Mouse (Mus musculus) stomach, postnatal 0 days (tissue): ENCODE measurements around the gene Grcc10. TPM values are rescaled to one million over a fixed set of nuclear protein-coding genes. Genes with fewer than 3 reads are reported as not detected.

ENCODE experiments used
- ATAC-seq: fragments of 200-750 bp; cut with Nextera tagmentation; 2 replicates; pipeline ENCODE4 v1.8.0; 2017; ENCODE audit not compliant: low FRiP score, low TSS enrichment
- DNase-seq: peaks from one replicate; pipeline ENCODE4 v3.0.0-alpha.2; 2016; ENCODE audit warnings: low spot score
- H3K27ac ChIP-seq: fragments of 300-500 bp; sonication (generic); replicated peaks from 2 replicates; pipeline ENCODE4 v1.5.1; 2014; ENCODE audit warnings: mild to moderate bottlenecking, control low read depth
- H3K27me3 ChIP-seq: fragments of 300-500 bp; sonication (generic); 2 replicates; pipeline ENCODE4 v1.6.1; 2014; ENCODE audit warnings: low read length; ENCODE audit not compliant: control insufficient read depth, insufficient read depth
- H3K36me3 ChIP-seq: fragments of 300-500 bp; sonication (generic); 2 replicates; pipeline ENCODE4 v1.6.1; 2014; ENCODE audit warnings: low read length, mixed read lengths; ENCODE audit not compliant: control insufficient read depth, insufficient read depth
- H3K4me1 ChIP-seq: fragments of 300-500 bp; sonication (generic); replicated peaks from 2 replicates; pipeline ENCODE4 v1.6.1; 2014; ENCODE audit warnings: antibody characterized with exemption; ENCODE audit not compliant: control insufficient read depth, insufficient read depth
- H3K4me2 ChIP-seq: fragments of 300-500 bp; sonication (generic); replicated peaks from 2 replicates; pipeline ENCODE4 v1.6.1; 2014; ENCODE audit warnings: low read depth, mild to moderate bottlenecking, control low read depth, moderate library complexity
- H3K4me3 ChIP-seq: fragments of 300-500 bp; sonication (generic); 2 replicates; pipeline ENCODE4 v1.5.1; 2014; ENCODE audit warnings: low read depth, low read length, control low read depth
- H3K9ac ChIP-seq: fragments of 300-500 bp; sonication (generic); 2 replicates; pipeline ENCODE4 v1.6.1; 2014; ENCODE audit warnings: mild to moderate bottlenecking, low read length, control low read depth, mixed read lengths
- H3K9me3 ChIP-seq: fragments of 300-500 bp; sonication (generic); 2 replicates; pipeline ENCODE4 v1.6.1; 2016; ENCODE audit warnings: low read length; ENCODE audit not compliant: control insufficient read depth
- CTCF ChIP-seq: IDR thresholded peaks from 2 replicates; pipeline ENCODE4 v1.5.1; 2016; ENCODE audit warnings: antibody characterized with exemption, low read depth, mild to moderate bottlenecking, moderate library complexity
- EP300 ChIP-seq: optimal IDR thresholded peaks from 2 replicates; pipeline ENCODE3; 2016; ENCODE audit warnings: antibody characterized with exemption
- WGBS: fragments of 180-500 bp; shearing (Covaris S2); extraction: QIAGEN DNeasy Blood & Tissue Kit; methylation state at CpG from one replicate; pipeline ENCODE4 v1.1.7; 2014; 5-methylcytosine and 5-hydroxymethylcytosine counted together
- polyA plus RNA-seq: library from polyadenylated mRNA; unstranded; fragments of >200 nt; fragmentation: Nextera tagmentation; extraction: Ambion mirVana; gene quantifications from 2 replicates; pipeline ENCODE4 v1.2.1, GENCODE M21; 2015

The Grcc10 gene
- polyA plus RNA-seq, 1 experiment from 2014 or later, result 292 TPM

- TF ChIP-seq EP300 (no peak), CTCF (peak; percentile 80)
- ATAC-seq (no peak), DNase-seq (peak; percentile 81)
- WGBS, result 43% methylated on average over 20 of the region's 20 CpGs
- H3K9me3 ChIP-seq, result no peaks in the 10 kb centered on the region
- peak overlapping the region; percentile 95 for H3K27ac ChIP-seq
- peak overlapping the region; percentile 55 for H3K4me2 ChIP-seq
- H3K27me3 ChIP-seq, result no peaks in the 10 kb centered on the region
- peak overlapping the region; percentile 77 for H3K9ac ChIP-seq
- peaks cover 16% of the 10 kb centered on the region for H3K36me3 ChIP-seq
- H3K4me3 ChIP-seq, result peak overlapping the region; percentile 51
- peaks cover 3% of the 10 kb centered on the region; the same call in 1 of the 2 replicates for H3K4me1 ChIP-seq
These were observed 24.2 kb downstream of the Grcc10 start for GRCm38 (mm10) chr6:124716864-124717490.

GRCm38 (mm10) chr6:124712918-124713317 is 28.3 kb downstream of the Grcc10 start:
- Histone ChIP-seq H3K4me1 (peaks cover 3% of the 10 kb centered on the region; the same call in 1 of the 2 replicates), H3K36me3 (peaks cover 16% of the 10 kb centered on the region), H3K4me3 (peak overlapping the region; percentile 91), H3K9ac (peak overlapping the region; percentile 94), H3K27me3 (no peaks in the 10 kb centered on the region), H3K9me3 (no peaks in the 10 kb centered on the region), H3K27ac (peak overlapping the region; percentile 92), H3K4me2 (peak overlapping the region; percentile 98)
- DNase-seq (no peak), ATAC-seq (no peak)
- WGBS, result 9% methylated on average over 11 of the region's 11 CpGs
- TF ChIP-seq EP300 (no peak), CTCF (no peak)

- peak; percentile 29 for TF ChIP-seq EP300
- TF ChIP-seq CTCF, result peak; percentile 42
- peaks cover 3% of the 10 kb centered on the region; the same call in 1 of the 2 replicates for H3K4me1 ChIP-seq
- H3K4me2 ChIP-seq, result peak within 1 kb of the TSS; percentile 98
- peak within 1 kb of the TSS; percentile 92 for H3K27ac ChIP-seq
- DNase-seq (peak; percentile 99), ATAC-seq (peak; percentile 96)
- WGBS, result under 1% methylated on average over 76 of the region's 76 CpGs
- no peaks in the 10 kb centered on the region for H3K9me3 ChIP-seq
- H3K4me3 ChIP-seq, result peak within 1 kb of the TSS; percentile 91
- peak within 1 kb of the TSS; percentile 94 for H3K9ac ChIP-seq
- H3K27me3 ChIP-seq, result no peaks in the 10 kb centered on the region
- peaks cover 16% of the 10 kb centered on the region for H3K36me3 ChIP-seq
These were observed 29.1 kb downstream of the Grcc10 start, which contains the start of the genes Emg1 and Phb2 for GRCm38 (mm10) chr6:124711824-124712782. Gene Emg1, minus strand, starts transcription at chr6:124712178. Gene Phb2, plus strand, starts transcription at chr6:124712336.

- H3K9ac ChIP-seq, result no peak overlapping the region
- no peaks in the 10 kb centered on the region for H3K27me3 ChIP-seq
- H3K27ac ChIP-seq, result no peak overlapping the region
- TF ChIP-seq EP300, result no peak
- TF ChIP-seq CTCF, result no peak
- ATAC-seq, result no peak
- 73% methylated on average over 10 of the region's 10 CpGs for WGBS
- no peak for DNase-seq
- peaks cover 11% of the 10 kb centered on the region; the same call in 1 of the 2 replicates for H3K36me3 ChIP-seq
- no peak overlapping the region for H3K4me3 ChIP-seq
- no peaks in the 10 kb centered on the region; the same call in 1 of the 2 replicates for H3K4me1 ChIP-seq
- no peaks in the 10 kb centered on the region for H3K9me3 ChIP-seq
- no peak overlapping the region for H3K4me2 ChIP-seq
These were observed 32.8 kb downstream of the Grcc10 start for GRCm38 (mm10) chr6:124708289-124708889.

GRCm38 (mm10) chr6:124706061-124706627 is 35.0 kb downstream of the Grcc10 start:
- Histone ChIP-seq H3K36me3 (peaks cover 13% of the 10 kb centered on the region; the same call in 1 of the 2 replicates), H3K27ac (no peak overlapping the region), H3K9me3 (no peaks in the 10 kb centered on the region), H3K4me1 (no peaks in the 10 kb centered on the region), H3K9ac (no peak overlapping the region), H3K4me3 (no peak overlapping the region), H3K27me3 (no peaks in the 10 kb centered on the region), H3K4me2 (no peak overlapping the region)
- no peak for TF ChIP-seq CTCF
- TF ChIP-seq EP300, result no peak
- no peak for DNase-seq
- 77% methylated on average over 5 of the region's 5 CpGs for WGBS
- ATAC-seq, result no peak
